Mouse (Mus musculus): Measurements from ENCODE around the gene Polr3g.
A peak's percentile ranks its signal among the peaks of the same experiment; 100 is the strongest.
"Not testable (repeated sequence)": the region's sequence is repeated elsewhere in the genome, so short reads cannot be mapped to it uniquely, and the experiment has no call there.

Polr3g gene

GRCm38 (mm10) chr13:81710775-81711545 is at the start of gene Polr3g, which contains the start of gene Mblac2:
TSS of gene Polr3g (minus strand) at chr13:81711013.
TSS of gene Mblac2 (plus strand) at chr13:81711341.
- peak; percentile 89 for DNase-seq (ENCODE audit: low spot score)

- DNase-seq (ENCODE audit: low spot score) = peak; percentile 54
Observed at GRCm38 (mm10) chr13:81760379-81760778, 49.6 kb upstream of the Polr3g start.

- no peak for DNase-seq (ENCODE audit: low spot score)
Observed at GRCm38 (mm10) chr13:81757058-81757660, 46.3 kb upstream of the Polr3g start.

DNA sequence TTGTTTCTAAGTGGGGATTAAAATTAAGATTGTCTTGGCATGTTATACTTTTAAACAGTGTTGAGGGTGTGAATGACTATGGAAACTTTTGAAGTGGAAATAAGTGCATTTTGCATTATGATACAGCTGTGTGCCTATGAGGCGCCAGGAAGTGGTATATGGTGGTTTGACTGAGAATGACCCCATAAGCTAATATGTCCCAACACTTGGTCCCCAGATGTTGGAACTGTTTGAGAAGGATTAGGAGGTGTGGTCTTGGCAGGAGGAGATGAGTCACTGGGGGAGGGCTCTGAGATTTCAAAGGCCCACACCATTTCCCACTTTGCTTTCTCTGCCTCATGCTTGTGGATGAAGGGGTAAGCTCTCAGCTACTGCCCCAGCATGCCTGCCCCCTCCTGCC is 44.5 kb upstream of the Polr3g start:
- DNase-seq (ENCODE audit: low spot score) = no peak

- no peak for DNase-seq (ENCODE audit: low spot score)
Observed at GRCm38 (mm10) chr13:81754878-81755277, 44.1 kb upstream of the Polr3g start.

GRCm38 (mm10) chr13:81744092-81744396 is 33.2 kb upstream of the Polr3g start:
- no peak for DNase-seq (ENCODE audit: low spot score)

DNA sequence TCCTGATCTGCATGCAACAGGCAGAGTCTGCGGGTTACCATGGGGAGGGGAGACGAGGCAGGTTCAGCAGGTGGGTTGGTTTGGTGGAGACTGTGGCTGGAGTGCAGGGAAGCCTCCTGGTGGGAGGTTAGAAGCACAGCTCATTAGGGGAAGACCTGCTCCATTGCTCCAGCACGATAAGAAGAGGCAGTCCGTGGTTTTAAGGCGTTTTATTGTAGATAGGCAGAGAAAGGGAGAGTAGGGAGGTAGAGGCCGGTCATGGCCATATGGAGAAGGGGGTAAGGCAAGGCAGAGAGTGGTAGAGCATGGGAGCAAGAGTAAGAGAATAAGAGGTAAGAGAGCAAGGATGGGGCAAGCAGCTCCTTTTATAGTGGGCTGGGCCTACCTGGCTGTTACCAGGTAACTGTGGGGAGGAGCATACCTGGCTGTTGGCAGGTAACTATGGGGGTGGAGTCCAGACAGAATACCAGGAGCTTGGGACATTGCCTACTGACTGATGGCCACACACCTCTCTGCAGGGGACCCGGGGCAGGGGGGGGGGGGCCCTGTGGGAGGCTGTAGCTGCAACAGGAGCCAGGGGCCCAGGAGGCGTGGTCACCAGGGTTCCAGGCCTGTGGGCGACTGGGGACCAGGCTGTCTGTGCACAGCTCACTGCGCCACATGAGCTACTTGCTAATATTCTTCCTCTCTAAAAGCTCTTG is 32.7 kb upstream of the Polr3g start:
- no peak for DNase-seq (ENCODE audit: low spot score)

DNA sequence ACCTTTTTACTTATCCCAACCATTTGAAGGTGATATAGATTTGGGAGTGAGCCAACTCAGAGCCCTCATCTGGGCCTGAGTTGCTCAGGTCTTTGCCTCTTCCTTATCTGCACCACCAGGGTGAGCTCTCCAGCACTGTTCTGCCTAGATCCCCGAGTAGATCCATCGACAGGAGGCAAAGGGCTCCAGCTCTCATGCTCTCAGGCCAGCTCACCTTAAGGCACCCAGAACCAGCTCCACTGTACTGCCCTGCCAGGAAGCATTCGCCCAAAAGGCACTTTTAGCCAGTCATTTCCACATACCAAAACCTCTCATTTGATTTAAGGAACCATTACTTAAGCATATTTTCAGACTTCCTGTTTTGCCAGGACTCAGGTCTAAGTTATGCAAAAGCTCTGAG is 30.1 kb upstream of the Polr3g start:
- peak; percentile 53 for DNase-seq (ENCODE audit: low spot score)

DNA sequence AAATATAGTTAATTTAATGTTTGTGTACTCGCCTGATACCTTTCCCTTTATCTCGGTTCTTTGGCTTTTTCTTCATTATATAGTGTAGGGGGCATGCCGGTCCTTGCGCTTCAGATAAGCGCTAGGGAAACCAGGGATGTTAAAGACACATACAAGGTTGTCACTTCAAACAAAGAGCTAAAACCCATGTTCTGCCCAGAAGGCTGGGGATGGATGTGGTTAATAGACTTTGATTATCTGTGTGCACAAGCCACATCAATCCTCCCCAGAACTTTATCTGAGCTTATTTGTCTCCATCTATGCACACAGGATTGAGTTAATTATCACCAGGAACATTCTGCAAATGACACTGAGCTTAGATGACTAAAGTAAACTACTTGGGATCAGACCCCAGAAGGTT is 25.8 kb upstream of the Polr3g start:
- no peak for DNase-seq (ENCODE audit: low spot score)

DNA sequence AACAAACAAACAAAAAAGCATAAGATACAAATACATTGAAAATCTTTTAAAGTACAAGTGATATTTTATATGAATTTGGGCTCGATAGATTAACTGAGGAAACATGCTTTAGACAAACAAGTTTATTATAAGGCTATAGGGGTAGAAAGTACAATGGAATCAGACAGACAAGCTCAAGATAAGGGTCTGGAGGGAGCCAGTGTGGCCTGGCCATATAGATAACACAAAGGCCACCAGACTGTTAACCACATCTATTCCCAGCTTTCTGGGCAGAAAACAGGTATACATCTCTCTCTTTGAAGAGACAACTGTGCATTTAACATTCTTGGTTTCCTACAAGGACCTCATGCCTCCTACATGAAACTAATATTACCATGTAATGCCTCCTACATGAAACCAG is 19.5 kb upstream of the Polr3g start:
- no peak for DNase-seq (ENCODE audit: low spot score)

GRCm38 (mm10) chr13:81729102-81729501 is 18.3 kb upstream of the Polr3g start:
- DNase-seq (ENCODE audit: low spot score) = no peak

GRCm38 (mm10) chr13:81728141-81728540 is 17.3 kb upstream of the Polr3g start:
- not testable (repeated sequence) for DNase-seq (ENCODE audit: low spot score)

GRCm38 (mm10) chr13:81713896-81714295 is 3.1 kb upstream of the Polr3g start:
- no peak for DNase-seq (ENCODE audit: low spot score)

GRCm38 (mm10) chr13:81711546-81712371 is 946 bp upstream of the Polr3g start:
- no peak for DNase-seq (ENCODE audit: low spot score)

DNA sequence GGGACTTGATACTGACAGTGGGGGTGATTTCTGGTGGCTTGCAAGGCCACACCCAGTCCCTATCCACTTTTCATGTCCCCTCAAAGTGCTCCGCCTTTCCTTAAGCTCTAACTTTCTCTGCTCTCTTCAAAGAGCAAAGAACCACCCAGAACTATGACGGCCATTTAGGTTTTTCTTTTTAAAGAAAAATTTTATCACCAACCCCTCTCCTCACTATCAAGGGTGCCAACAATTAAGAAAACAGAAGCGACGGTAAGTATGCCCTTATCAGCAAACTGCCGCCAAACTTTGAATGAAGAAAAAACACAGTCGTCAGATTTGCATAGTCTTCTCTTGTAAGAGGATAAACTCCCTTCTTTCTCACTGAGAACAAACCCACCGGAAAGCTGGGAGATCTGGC is 547 bp downstream of the Polr3g start:
- peak; percentile 66 for DNase-seq (ENCODE audit: low spot score)

- no peak for DNase-seq (ENCODE audit: low spot score)
Observed at GRCm38 (mm10) chr13:81709805-81710204, 1.0 kb downstream of the Polr3g start.

DNA sequence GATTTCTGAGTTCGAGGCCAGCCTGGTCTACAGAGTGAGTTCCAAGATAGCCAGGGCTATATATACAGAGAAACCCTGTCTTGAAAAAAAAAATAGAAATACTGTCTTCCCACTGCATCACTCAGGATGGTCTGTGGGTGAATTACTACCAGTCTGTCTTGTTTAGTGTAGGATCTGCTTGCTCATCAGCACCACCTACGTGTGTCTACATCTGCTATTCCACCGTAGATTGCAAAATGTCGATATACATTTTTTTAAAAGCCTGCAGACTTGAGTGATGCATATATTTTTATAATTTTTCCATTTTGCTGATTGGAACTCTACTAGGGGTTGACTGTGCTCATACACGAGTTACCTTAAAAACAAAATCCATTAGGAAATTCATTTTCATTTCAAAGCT is 4.5 kb downstream of the Polr3g start:
- DNase-seq (ENCODE audit: low spot score) = no peak

DNA sequence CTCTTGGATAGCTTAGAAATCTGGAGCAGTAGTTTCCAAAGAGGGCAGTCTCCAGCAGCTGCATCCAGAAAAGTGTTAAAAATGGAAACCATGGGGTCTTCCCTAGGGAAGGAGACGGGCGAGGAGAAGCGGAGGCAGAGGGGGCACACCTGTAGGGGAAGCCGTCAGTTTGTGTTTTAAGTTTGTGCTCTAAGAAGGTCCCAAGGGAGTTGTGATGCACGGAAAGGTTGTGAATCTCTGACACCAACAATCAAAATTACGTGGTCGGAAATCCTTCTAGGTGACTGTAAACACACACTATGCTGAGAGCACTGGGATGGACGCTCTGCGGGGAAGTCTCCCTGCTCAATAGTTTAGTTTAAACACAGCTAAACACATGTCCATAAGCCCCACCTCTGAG is 7.2 kb downstream of the Polr3g start:
- no peak for DNase-seq (ENCODE audit: low spot score)

- DNase-seq (ENCODE audit: low spot score) = no peak
Observed at GRCm38 (mm10) chr13:81703148-81703547, 7.7 kb downstream of the Polr3g start.

- no peak for DNase-seq (ENCODE audit: low spot score)
Observed at GRCm38 (mm10) chr13:81694446-81694845, 16.4 kb downstream of the Polr3g start.

GRCm38 (mm10) chr13:81691606-81692005 is 19.2 kb downstream of the Polr3g start:
- DNase-seq (ENCODE audit: low spot score) = peak; percentile 74

GRCm38 (mm10) chr13:81690477-81690876 is 20.3 kb downstream of the Polr3g start:
- peak; percentile 60 for DNase-seq (ENCODE audit: low spot score)
